Mouse (Mus musculus): Measurements from ENCODE around the gene Col7a1. TPM values are rescaled to one million over a fixed set of nuclear protein-coding genes. Genes with fewer than 3 reads are reported as not detected.

Col7a1 gene
- polyA plus RNA-seq (2014; fragmentation: Nextera tagmentation; extraction: Ambion mirVana): 3.5 and 5.4 TPM in 2 replicates

DNA sequence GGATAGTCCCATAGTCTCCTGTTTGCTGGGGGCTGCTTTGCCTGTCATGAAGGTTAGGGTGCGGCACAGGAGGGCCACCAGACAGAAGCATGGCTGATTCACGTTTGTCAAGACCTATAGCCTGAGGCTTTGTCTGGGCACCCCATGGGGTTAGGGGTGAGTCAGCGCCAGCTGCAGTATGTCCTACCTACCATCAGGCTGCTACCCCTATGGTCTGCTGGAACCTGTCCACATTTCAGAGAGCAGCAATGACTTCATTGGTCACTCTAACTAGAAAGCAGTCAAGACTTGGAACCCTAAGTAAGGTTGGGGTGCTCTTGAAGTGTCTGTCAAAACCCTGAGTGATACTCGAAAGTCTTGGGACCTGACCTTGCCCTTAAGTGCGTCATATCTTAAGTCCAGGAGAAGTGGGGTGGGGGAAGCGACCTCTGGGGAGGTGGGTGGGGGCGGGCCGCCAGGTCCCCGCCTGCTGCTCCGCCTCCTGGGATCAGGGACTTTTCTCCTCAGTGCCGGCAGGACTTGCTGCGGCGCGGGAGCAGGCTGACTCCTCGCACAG, at the start of gene Col7a1:
Gene Col7a1 (plus strand): TSS at position 506 of the 556 bp plus-strand sequence.
- Histone ChIP-seq H3K9me3 (ENCODE audit: control insufficient read depth, low read length) (no peaks in the 10 kb centered on the region), H3K4me2 (replicated peaks; ENCODE audit: low read depth, low read length) (peak within 1 kb of the TSS; percentile 45), H3K27me3 (ENCODE audit: control insufficient read depth, insufficient read depth, low read length) (peaks cover 8% of the 10 kb centered on the region; the same call in 1 of the 2 replicates), H3K4me1 (ENCODE audit: control insufficient read depth, insufficient read depth, low read length) (peaks cover 8% of the 10 kb centered on the region; the same call in 1 of the 2 replicates), H3K27ac (ENCODE audit: low read depth, low read length) (no peak within 1 kb of the TSS), H3K4me3 (ENCODE audit: low read length) (peak within 1 kb of the TSS; percentile 20), H3K9ac (ENCODE audit: low read depth, low read length) (peak within 1 kb of the TSS; percentile 42; the same call in 1 of the 2 replicates), H3K36me3 (ENCODE audit: control insufficient read depth, insufficient read depth, low read length) (peaks cover 24% of the 10 kb centered on the region)
- ATAC-seq (ENCODE audit: low FRiP score, low TSS enrichment): no peak
- 12% methylated on average over 15 of the region's 15 CpGs for WGBS

DNA sequence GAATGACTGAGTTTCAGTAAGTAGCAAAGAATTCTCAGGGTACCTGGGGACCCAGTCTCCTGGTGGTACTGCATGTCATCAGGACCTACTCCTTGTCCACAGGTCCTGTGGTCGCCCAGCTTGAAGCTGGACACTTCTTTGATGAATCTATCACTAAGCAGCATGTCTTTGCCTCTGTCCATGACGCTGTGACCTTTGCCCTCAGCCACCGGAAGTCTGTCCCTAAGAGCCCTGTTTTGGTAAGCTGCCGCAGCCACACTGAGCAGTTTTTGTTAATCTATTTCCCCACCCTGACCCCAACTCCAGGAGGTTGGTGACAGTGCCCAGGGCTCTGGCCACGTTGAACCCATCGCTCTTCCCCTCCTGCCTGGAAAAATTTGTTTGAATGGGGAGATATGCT, 41.1 kb upstream of the Col7a1 start:
- WGBS: 70% methylated on average over 6 of the region's 6 CpGs

DNA sequence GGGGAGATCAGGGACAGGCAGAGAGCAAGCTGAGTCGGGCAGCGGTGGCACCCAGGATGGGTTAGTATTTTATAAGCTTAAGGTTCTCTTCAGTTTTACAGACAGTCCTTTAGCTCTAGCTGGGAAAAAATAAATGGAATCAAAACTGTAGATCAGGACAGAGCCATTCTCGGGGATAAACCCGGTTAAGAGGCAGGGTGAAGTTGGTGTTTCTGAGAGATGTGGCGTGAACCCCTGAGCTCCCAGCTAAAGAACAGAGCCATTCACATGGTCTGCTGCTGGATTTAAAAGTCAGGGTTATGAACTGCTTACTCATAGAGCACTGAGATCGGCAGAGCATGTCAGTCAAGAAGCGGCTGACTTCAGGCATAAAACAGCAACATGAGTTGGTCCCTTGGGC, 40.2 kb upstream of the Col7a1 start:
- H3K36me3 ChIP-seq (ENCODE audit: control insufficient read depth, insufficient read depth, low read length): no peaks in the 10 kb centered on the region

More for the DNA sequence above, 41.1 kb upstream of the Col7a1 start:
- Histone ChIP-seq H3K4me3 (ENCODE audit: low read length) (no peak overlapping the region), H3K4me2 (replicated peaks; ENCODE audit: low read depth, low read length) (no peak overlapping the region), H3K9ac (ENCODE audit: low read depth, low read length) (no peak overlapping the region), H3K27me3 (ENCODE audit: control insufficient read depth, insufficient read depth, low read length) (no peaks in the 10 kb centered on the region), H3K9me3 (ENCODE audit: control insufficient read depth, low read length) (no peaks in the 10 kb centered on the region), H3K27ac (ENCODE audit: low read depth, low read length) (no peak overlapping the region), H3K4me1 (ENCODE audit: control insufficient read depth, insufficient read depth, low read length) (no peaks in the 10 kb centered on the region), H3K36me3 (ENCODE audit: control insufficient read depth, insufficient read depth, low read length) (no peaks in the 10 kb centered on the region)
- ATAC-seq (ENCODE audit: low FRiP score, low TSS enrichment): no peak

DNA sequence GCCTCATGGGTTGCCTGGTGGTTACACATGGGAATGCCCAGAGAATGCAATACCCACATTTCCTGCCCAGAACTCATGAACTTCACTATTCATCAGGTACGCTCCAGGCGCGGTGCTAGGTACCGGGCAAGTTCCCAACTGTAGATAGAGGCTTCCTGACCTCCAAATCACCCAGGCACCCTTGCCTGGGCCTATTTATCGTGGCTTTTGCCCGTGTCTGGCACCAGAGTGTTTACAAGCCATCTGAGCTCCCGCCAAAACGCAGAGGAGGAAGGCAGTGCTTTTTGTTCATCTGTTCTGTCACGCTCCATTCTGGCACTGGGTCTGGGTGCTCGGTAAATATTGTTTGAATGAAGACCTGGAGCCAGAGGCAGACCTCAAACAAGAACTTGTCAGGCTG, 39.8 kb upstream of the Col7a1 start:
- no peak overlapping the region for H3K9ac ChIP-seq (ENCODE audit: low read depth, low read length)
- no peak overlapping the region for H3K27ac ChIP-seq (ENCODE audit: low read depth, low read length)
- no peaks in the 10 kb centered on the region for H3K36me3 ChIP-seq (ENCODE audit: control insufficient read depth, insufficient read depth, low read length)
- H3K4me3 ChIP-seq (ENCODE audit: low read length): no peak overlapping the region
- no peaks in the 10 kb centered on the region for H3K4me1 ChIP-seq (ENCODE audit: control insufficient read depth, insufficient read depth, low read length)
- no peaks in the 10 kb centered on the region for H3K27me3 ChIP-seq (ENCODE audit: control insufficient read depth, insufficient read depth, low read length)
- no peak for ATAC-seq (ENCODE audit: low FRiP score, low TSS enrichment)
- no peaks in the 10 kb centered on the region for H3K9me3 ChIP-seq (ENCODE audit: control insufficient read depth, low read length)
- no peak overlapping the region for H3K4me2 ChIP-seq (replicated peaks; ENCODE audit: low read depth, low read length)
- WGBS: 85% methylated on average over 10 of the region's 10 CpGs

More for the DNA sequence above, 40.2 kb upstream of the Col7a1 start:
- 79% methylated on average over 7 of the region's 7 CpGs for WGBS
- Histone ChIP-seq H3K4me1 (ENCODE audit: control insufficient read depth, insufficient read depth, low read length) (no peaks in the 10 kb centered on the region), H3K4me3 (ENCODE audit: low read length) (no peak overlapping the region), H3K27me3 (ENCODE audit: control insufficient read depth, insufficient read depth, low read length) (no peaks in the 10 kb centered on the region), H3K9me3 (ENCODE audit: control insufficient read depth, low read length) (no peaks in the 10 kb centered on the region), H3K4me2 (replicated peaks; ENCODE audit: low read depth, low read length) (no peak overlapping the region), H3K9ac (ENCODE audit: low read depth, low read length) (no peak overlapping the region), H3K27ac (ENCODE audit: low read depth, low read length) (no peak overlapping the region)
- ATAC-seq (ENCODE audit: low FRiP score, low TSS enrichment): no peak

DNA sequence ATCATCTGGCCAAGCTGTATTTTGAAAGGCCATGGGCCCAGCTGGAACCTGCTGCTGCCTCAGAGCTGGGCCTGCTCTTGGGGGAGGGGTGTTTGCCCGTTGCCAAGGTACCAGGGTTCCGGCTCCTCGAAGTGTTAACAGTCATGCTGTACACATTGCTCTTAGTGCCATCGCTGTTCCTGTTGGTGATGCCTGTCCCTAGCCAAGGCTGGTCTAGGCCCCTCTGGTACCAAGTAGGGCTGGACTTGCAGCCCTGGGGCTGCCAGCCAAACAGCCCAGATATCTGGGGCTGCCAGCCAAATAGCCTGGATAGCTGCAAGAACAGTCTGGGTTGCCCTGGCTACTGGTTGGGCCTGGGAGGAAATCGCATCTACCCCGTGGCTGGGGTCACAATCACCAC, 38.9 kb upstream of the Col7a1 start, which contains the start of gene Tmem89:
Gene Tmem89 (plus strand): TSS at position 129 of the 400 bp plus-strand sequence.
- 77% methylated on average over 6 of the region's 6 CpGs for WGBS
- ATAC-seq (ENCODE audit: low FRiP score, low TSS enrichment): no peak
- no peak within 1 kb of the TSS for H3K9ac ChIP-seq (ENCODE audit: low read depth, low read length)
- H3K4me2 ChIP-seq (replicated peaks; ENCODE audit: low read depth, low read length): no peak within 1 kb of the TSS
- H3K4me3 ChIP-seq (ENCODE audit: low read length): no peak within 1 kb of the TSS
- H3K4me1 ChIP-seq (ENCODE audit: control insufficient read depth, insufficient read depth, low read length): no peaks in the 10 kb centered on the region
- no peaks in the 10 kb centered on the region for H3K9me3 ChIP-seq (ENCODE audit: control insufficient read depth, low read length)
- H3K27me3 ChIP-seq (ENCODE audit: control insufficient read depth, insufficient read depth, low read length): no peaks in the 10 kb centered on the region
- no peaks in the 10 kb centered on the region for H3K36me3 ChIP-seq (ENCODE audit: control insufficient read depth, insufficient read depth, low read length)
- no peak within 1 kb of the TSS for H3K27ac ChIP-seq (ENCODE audit: low read depth, low read length)

DNA sequence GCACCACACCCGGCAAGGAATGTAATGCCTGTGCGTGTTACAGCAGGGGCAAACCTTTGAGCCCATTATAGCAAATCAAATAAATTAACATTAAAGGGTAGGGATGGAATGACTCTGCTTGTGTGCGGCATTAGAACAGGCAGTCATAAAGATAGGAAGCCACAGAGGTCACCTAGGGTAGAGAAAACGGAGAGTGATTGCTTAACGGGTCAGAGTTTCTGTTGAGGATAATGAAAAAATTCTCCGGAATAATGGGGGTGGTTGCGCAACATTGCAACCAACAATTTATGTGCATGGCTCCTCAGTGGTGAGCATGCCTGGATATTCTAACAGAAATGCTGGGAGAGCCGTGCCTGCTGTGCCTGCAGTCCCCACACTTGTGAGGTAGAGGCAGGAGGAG, 27.5 kb upstream of the Col7a1 start:
- no peak for ATAC-seq (ENCODE audit: low FRiP score, low TSS enrichment)
- H3K4me3 ChIP-seq (ENCODE audit: low read length): no peak overlapping the region
- 0 out of 2 replicates have a peak, but pooled peaks cover 4% of the 10 kb centered on the region for H3K27me3 ChIP-seq (ENCODE audit: control insufficient read depth, insufficient read depth, low read length)
- H3K9ac ChIP-seq (ENCODE audit: low read depth, low read length): no peak overlapping the region
- no peak overlapping the region for H3K4me2 ChIP-seq (replicated peaks; ENCODE audit: low read depth, low read length)
- no peaks in the 10 kb centered on the region for H3K4me1 ChIP-seq (ENCODE audit: control insufficient read depth, insufficient read depth, low read length)
- H3K36me3 ChIP-seq (ENCODE audit: control insufficient read depth, insufficient read depth, low read length): no peaks in the 10 kb centered on the region
- H3K9me3 ChIP-seq (ENCODE audit: control insufficient read depth, low read length): no peaks in the 10 kb centered on the region
- 49% methylated on average over 8 of the region's 8 CpGs for WGBS
- H3K27ac ChIP-seq (ENCODE audit: low read depth, low read length): no peak overlapping the region

DNA sequence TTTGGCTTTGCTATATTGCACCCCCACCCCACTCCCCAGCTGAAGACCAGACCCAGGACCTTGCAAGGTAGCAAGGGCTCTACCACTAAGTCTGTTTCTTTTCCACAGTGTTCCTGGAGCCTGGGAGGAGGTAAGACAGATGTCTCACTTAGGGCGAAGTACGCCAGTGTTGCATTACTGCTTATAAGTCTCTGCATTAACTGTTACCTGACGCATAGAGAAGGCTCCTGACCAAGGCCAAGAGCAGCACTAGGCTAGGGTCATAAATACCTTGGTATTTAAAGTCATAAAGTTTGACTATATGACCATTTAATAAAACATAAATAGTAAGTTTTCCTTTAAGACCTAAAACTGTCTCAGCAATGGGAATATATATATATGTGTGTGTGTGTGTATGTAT, 25.0 kb upstream of the Col7a1 start:
- H3K27me3 ChIP-seq (ENCODE audit: control insufficient read depth, insufficient read depth, low read length): 0 out of 2 replicates have a peak, but pooled peaks cover 4% of the 10 kb centered on the region
- H3K27ac ChIP-seq (ENCODE audit: low read depth, low read length): no peak overlapping the region
- H3K4me1 ChIP-seq (ENCODE audit: control insufficient read depth, insufficient read depth, low read length): no peaks in the 10 kb centered on the region
- WGBS: 87% methylated on average over 3 of the region's 3 CpGs
- no peaks in the 10 kb centered on the region for H3K9me3 ChIP-seq (ENCODE audit: control insufficient read depth, low read length)
- H3K4me2 ChIP-seq (replicated peaks; ENCODE audit: low read depth, low read length): no peak overlapping the region
- no peak for ATAC-seq (ENCODE audit: low FRiP score, low TSS enrichment)
- no peak overlapping the region for H3K4me3 ChIP-seq (ENCODE audit: low read length)
- H3K9ac ChIP-seq (ENCODE audit: low read depth, low read length): no peak overlapping the region
- H3K36me3 ChIP-seq (ENCODE audit: control insufficient read depth, insufficient read depth, low read length): no peaks in the 10 kb centered on the region

DNA sequence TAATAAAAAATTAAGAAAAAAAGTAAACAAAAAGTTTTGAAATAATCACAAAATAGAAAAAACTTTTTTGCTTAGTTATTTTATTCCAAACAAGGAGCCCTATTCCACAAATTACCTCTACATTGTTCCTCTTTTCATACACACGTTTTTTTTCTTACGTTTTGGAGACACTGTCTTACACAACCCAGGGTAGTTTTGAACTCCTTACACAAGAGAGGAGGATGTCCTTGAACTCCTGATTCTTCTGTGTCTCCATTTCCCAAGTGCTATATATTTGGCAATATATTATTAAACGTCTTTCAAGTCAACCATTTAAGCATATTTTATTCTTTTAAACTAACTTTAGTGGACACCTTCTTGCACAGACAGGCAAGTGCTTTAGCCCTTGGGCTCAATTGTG, 17.4 kb upstream of the Col7a1 start:
- no peak overlapping the region for H3K27ac ChIP-seq (ENCODE audit: low read depth, low read length)
- H3K36me3 ChIP-seq (ENCODE audit: control insufficient read depth, insufficient read depth, low read length): peaks cover 29% of the 10 kb centered on the region
- no peak overlapping the region for H3K4me3 ChIP-seq (ENCODE audit: low read length)
- no peaks in the 10 kb centered on the region for H3K9me3 ChIP-seq (ENCODE audit: control insufficient read depth, low read length)
- no peak overlapping the region for H3K9ac ChIP-seq (ENCODE audit: low read depth, low read length)
- 14% methylated on average over 3 of the region's 3 CpGs for WGBS
- H3K27me3 ChIP-seq (ENCODE audit: control insufficient read depth, insufficient read depth, low read length): no peaks in the 10 kb centered on the region
- no peak overlapping the region for H3K4me2 ChIP-seq (replicated peaks; ENCODE audit: low read depth, low read length)
- ATAC-seq (ENCODE audit: low FRiP score, low TSS enrichment): no peak
- H3K4me1 ChIP-seq (ENCODE audit: control insufficient read depth, insufficient read depth, low read length): peaks cover 4% of the 10 kb centered on the region

DNA sequence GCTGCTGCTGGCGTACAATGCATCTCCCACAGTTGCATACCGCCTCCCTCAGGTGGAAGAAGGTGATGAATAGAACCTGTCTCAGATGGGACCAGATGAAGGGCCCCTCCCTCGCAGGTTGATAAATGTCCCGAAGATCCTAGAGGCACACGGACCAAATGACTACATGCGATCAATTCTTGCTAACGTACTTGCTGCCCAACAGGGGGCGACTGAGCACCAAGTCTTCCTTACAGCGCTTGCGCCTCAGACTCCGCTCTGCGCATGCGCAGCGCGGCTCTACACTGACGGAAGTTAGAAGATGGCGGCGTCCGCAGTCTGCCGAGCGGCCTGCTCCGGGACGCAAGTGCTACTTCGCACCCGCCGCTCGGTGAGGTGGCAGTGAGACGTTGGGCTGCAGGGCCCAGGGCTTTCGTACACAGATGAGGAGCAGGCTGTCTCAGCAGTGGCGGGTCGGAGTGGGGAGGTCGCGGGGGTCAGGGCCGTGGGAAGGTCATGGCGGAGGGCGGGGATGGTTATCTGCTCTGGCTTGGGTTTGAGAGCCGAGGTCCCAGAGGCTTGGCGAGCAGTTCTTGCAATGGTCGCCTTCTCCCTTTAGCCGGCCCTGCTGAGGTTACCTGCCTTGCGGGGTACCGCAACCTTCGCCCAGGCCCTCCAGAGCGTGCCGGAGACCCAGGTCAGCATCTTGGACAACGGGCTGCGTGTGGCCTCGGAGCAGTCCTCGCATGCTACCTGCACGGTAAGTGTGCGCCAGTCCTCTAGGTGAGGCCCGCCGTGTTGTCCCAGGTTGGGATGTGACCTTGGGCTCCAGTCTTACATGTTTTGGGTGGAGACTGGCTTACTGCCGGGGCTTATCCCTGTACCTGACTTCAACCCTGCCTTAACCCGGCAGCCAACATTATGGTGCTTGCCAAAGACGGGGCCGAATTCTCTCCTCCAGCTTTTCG, 16.7 kb upstream of the Col7a1 start, which contains the start of gene Uqcrc1:
Gene Uqcrc1 (plus strand): TSS at position 216 of the 947 bp plus-strand sequence.
- H3K4me3 ChIP-seq (ENCODE audit: low read length): peak within 1 kb of the TSS; percentile 94
- no peaks in the 10 kb centered on the region for H3K27me3 ChIP-seq (ENCODE audit: control insufficient read depth, insufficient read depth, low read length)
- H3K27ac ChIP-seq (ENCODE audit: low read depth, low read length): no peak within 1 kb of the TSS
- peak within 1 kb of the TSS; percentile 72 for H3K4me2 ChIP-seq (replicated peaks; ENCODE audit: low read depth, low read length)
- 1% methylated on average over 58 of the region's 58 CpGs for WGBS
- no peaks in the 10 kb centered on the region for H3K9me3 ChIP-seq (ENCODE audit: control insufficient read depth, low read length)
- H3K4me1 ChIP-seq (ENCODE audit: control insufficient read depth, insufficient read depth, low read length): peaks cover 4% of the 10 kb centered on the region
- ATAC-seq (ENCODE audit: low FRiP score, low TSS enrichment): peak; percentile 93
- H3K9ac ChIP-seq (ENCODE audit: low read depth, low read length): peak within 1 kb of the TSS; percentile 80
- H3K36me3 ChIP-seq (ENCODE audit: control insufficient read depth, insufficient read depth, low read length): peaks cover 30% of the 10 kb centered on the region

Measured in kidney, embryonic 14.5 days (tissue).